Mouse (Mus musculus) layer of hippocampus, adult 8-10 months (tissue): Measurements from ENCODE around the gene Clec4f. TPM values are rescaled to one million over a fixed set of nuclear protein-coding genes. Genes with fewer than 3 reads are reported as not detected.
"Not testable (repeated sequence)": the region's sequence is repeated elsewhere in the genome, so short reads cannot be mapped to it uniquely, and the experiment has no call there.

Experiments
- DNase-seq, 2 experiments: peaks; one replicate each; pipeline ENCODE4 v3.0.0; 2022; ENCODE audit warnings: low spot score in 2 of 2
- total RNA-seq, 4 experiments: library from RNA; stranded (reverse); gene quantifications; 2 replicates each; pipeline ENCODE4 v1.2.4; 2022

Gene Clec4f
- total RNA-seq, 4 experiments from 2014 or later: not detected

GRCm38 (mm10) chr6:83634106-83634505 is 21.9 kb downstream of the Clec4f start:
- DNase-seq: not testable (repeated sequence)

GRCm38 (mm10) chr6:83631815-83632214 is 24.2 kb downstream of the Clec4f start:
- no peak for DNase-seq

- no peak for DNase-seq
These were observed 29.2 kb downstream of the Clec4f start for GRCm38 (mm10) chr6:83626781-83627180.

GRCm38 (mm10) chr6:83619955-83620354 is 36.0 kb downstream of the Clec4f start:
- DNase-seq: peak in 1 of 2 experiments; percentile 26

DNA sequence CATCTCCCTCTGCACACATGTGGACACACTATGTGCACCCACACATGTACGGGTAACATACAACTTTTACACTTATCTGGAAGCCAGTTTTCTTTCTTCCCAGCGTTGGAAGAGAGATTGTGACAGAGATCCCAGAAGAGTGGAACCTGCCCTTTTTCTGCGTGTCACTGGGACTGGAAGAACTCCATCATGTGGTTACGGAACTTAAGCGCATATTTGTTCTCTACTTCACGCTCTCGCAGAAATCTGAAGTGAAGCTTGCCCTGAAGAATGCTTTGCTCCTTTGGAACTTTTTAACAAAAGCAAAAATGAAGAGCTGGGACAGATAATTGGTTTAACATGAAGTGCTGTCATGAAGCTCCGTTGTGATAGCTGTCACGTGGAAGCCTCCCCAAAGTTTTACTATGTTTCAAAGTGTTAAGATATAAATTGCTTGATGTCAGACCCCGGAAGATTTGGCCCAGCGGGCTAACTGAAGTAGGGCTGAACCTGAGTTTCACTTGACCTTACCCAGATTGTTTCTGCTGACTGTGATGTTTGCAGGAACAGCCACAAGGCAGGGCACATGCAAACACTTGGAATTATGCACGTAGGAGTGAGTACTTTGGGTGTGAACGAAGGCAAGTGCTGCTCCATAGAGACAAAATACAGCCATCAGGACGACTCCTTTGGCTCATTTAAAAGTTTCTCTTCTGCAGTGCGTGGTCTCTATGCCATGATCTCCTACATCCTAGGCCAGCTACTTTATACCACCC is 38.2 kb downstream of the Clec4f start:
- no peak for DNase-seq

- DNase-seq: peak in 1 of 2 experiments; percentile 28
These were observed 39.5 kb downstream of the Clec4f start for GRCm38 (mm10) chr6:83616512-83616911.

- no peak for DNase-seq
These were observed 41.5 kb downstream of the Clec4f start for GRCm38 (mm10) chr6:83614469-83614868.

- DNase-seq: no peak
These were observed 43.0 kb downstream of the Clec4f start for GRCm38 (mm10) chr6:83612976-83613375.

- no peak for DNase-seq
These were observed 56.3 kb downstream of the Clec4f start for GRCm38 (mm10) chr6:83599636-83600174.

- DNase-seq: no peak
These were observed 56.9 kb downstream of the Clec4f start for GRCm38 (mm10) chr6:83599060-83599550.

GRCm38 (mm10) chr6:83598646-83599045 is 57.3 kb downstream of the Clec4f start:
- no peak for DNase-seq

DNA sequence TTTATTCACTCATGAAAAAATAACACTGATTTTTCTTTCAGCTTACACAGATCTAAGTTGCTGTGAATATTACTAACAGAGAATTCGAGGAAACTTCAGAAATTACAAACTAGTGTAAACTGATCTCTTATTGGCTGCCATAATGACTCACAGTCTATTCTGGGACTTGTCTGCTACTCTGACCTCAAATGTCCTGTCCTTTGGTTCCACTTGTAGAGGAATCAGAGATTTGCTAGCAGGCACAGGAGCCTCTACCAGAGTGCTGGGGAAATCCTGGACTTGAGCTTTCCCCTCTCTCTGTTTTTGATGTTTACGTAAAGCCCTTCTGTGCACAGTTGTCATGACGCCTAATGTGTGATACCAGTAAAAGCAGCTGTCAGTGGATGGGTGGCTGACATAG is 58.0 kb downstream of the Clec4f start:
- DNase-seq: no peak

DNA sequence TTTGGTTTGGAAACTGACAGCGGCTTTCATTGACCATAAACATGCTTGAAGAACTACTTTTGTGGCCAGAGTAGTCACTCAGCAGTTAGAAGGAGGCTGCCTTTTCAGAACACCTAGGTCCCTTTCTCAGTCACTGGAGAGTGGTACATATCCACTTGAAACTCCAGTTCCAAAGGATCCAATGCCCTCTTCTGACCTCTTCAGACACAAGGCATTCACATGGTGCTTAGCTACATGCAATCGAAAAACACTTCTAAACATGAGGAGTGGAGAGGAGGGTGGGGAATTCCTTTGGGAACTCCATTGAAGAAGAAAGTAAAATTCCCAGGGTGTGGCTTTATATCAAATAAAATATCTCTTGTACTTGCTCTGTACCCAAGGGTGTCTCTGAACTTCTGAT is 61.0 kb downstream of the Clec4f start:
- no peak for DNase-seq

Other genes starting within 250 kb of the Clec4f start
- 10 to 100 TPM; 53.5 to 65.9 (median 58.5) TPM for gene Tet3, start 197.1 kb downstream of the Clec4f start, total RNA-seq
- 10 to 100 TPM; 32.7 to 37.0 (median 35.8) TPM for gene Dguok, start 149.2 kb downstream of the Clec4f start, total RNA-seq
- not detected for gene Actg2, start 119.9 kb downstream of the Clec4f start, total RNA-seq
- 10 to 100 TPM; 36.2 to 39.9 (median 37.7) TPM for gene Stambp, start 83.5 kb downstream of the Clec4f start, total RNA-seq
- not detected for gene Cd207, start 21.7 kb upstream of the Clec4f start, total RNA-seq
- gene Vax2, start 55.1 kb upstream of the Clec4f start, total RNA-seq: not detected
- under 1 TPM in 3 of 4 experiments, not detected in 1; 0.22 to 0.82 (median 0.29) TPM for gene Atp6v1b1, start 86.8 kb upstream of the Clec4f start, total RNA-seq
- gene Ankrd53, start 106.5 kb upstream of the Clec4f start, total RNA-seq: not detected
- 10 to 100 TPM; 48.3 to 59.3 (median 53.5) TPM for gene Tex261, start 119.6 kb upstream of the Clec4f start, total RNA-seq
- 10 to 100 TPM; 45.1 to 56.5 (median 51.3) TPM for gene Nagk, start 138.8 kb upstream of the Clec4f start, total RNA-seq
- gene Paip2b, start 175.6 kb upstream of the Clec4f start, total RNA-seq: 10 to 100 TPM; 43.0 to 66.4 (median 57.0) TPM
- gene Zfp638, start 210.9 kb upstream of the Clec4f start, total RNA-seq: 100 to 1,000 TPM; 115 to 150 (median 133) TPM